Mouse (Mus musculus) frontal cortex, postnatal 25 days (tissue): ENCODE data around the gene Surf1.
"Not testable (repeated sequence)": the region's sequence is repeated elsewhere in the genome, so short reads cannot be mapped to it uniquely, and the experiment has no call there.

Experiments
- DNase-seq, 2 experiments: peaks; one replicate each; pipeline ENCODE4 v3.0.0; 2022; ENCODE audit warnings: low spot score in 2 of 2

Surf1 gene

DNA sequence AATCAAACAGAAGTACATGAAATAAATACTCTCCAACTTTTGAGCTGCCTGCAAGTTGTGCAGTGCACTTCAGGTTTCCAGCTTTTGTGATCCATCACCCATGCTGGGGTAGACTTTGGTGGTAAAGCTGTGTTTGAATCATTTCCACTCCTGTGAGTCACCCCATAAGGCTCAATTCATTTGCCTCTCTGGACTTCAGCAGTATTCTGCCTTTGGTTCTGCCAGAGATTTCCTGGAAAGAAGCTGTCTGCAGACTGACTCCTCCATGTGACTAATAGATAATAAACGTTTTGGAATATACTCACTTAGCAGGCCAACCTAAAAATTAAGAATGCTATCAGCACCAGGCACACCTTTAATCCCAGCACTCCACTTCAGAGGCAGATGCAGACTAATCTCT lies 15.6 kb downstream of the Surf1 start:
- DNase-seq = no peak

DNA sequence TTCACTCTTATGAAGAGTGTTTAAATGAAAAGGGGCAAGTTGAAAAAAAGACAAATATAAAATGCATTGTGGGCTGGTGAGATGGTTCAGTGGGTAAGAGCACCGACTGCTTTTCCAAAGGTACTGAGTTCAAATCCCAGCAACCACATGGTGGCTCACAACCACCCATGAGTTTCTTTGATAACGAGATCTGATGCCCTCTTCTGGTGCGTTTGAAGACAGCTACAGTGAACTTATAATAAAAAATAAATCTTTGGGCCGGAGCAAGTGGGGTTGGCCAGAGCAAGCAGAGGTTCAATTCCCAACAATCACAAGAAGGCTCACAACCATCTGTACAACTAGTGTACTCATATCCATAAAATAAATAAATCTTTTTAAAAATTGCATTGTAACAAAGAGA lies 20.4 kb downstream of the Surf1 start:
- no peak for DNase-seq

DNA sequence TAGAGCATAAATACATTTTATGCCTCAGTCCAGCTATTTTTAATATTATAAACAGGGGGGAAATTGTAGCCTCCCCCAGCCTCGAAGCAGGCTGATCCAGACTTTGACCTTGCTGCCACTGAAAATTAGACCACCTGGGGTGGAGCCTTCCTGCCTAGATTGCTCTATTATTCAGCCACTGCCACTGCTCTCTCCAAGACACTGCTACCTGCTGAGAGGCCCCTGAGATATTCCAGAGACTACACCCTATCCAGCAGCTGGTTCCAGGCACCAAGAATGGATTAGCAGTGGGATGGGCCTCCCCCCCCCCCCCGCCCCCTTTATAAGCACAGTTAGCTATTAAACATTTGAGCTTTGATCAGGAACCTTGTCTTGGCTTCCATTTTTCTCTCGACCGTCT lies 30.2 kb downstream of the Surf1 start:
- not testable (repeated sequence) for DNase-seq

DNA sequence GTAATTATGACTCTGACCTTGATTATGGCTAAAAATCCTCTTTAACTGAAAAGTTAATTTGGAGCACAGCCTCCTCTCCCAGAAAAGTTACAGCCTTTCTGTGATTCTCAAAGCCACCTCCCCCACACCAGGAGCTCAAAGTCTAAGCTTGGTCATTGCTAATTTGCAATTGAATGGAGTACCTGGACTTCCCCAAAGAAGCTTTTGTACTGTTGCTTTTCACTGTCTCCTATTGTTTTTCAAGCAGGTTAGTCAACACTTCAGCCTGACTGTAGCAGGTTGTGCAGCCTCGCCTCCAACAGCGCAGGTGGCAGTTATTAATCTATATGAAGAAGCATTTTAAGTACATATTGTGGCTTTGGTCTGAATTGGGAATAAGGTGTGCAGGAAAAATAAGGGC lies 30.8 kb downstream of the Surf1 start:
- not testable (repeated sequence) for DNase-seq

DNA sequence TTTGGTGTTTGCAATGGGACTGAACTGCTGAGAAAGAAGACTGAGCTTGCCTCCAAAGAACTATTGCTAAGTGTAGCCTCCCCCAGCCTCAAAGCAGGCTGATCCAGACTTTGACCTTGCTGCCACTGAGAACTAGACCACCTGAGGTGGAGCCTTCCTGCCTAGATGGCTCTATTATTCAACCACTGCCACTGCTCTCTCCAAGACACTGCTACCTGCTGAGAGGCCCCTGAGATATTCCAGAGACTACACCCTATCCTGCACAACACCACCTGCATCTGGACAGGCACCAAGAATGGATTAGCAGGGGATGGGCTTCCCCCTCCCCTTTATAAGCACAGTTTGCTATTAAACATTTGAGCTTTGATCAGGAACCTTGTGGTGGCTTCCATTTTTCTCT lies 37.8 kb downstream of the Surf1 start:
- DNase-seq = no peak

DNA sequence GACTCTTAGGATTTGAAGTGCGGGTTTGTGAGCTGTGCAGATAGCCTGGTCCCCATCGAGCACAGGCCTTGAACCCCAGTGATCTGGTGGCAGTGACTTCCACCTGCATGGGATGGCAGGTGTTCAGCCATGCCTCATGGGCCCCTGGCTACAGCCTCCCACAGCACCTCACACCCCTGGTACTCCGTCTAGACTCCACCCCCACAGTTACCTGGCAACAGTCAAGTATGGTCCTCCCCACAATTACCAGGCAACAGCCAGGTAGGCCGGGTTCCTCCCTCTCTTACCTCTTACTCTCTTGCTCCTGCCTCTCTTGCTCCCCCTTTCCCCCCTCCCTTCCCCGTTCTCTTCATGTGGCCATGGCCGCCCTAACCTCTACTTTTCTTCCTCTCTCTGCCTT lies 45.7 kb downstream of the Surf1 start:
- no peak for DNase-seq

DNA sequence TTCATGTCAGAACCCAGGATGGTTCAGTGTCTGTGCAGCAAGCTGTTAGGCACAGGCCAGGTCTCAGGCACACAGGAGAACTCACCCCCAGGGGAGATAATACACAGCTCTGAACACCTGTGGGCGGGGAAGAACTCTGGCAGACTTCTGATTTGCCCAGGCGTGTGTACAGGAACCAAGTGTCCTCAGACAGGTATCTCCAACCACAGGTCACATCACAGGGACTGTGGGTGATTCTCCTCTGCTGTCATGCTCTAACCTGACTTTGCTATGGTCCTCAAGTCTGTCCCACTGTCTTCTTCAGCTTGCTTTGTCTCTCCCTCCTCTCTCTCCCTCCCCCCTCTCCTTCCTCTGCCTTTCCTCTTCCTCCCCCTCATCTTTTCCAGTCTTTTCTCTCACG lies 51.5 kb downstream of the Surf1 start, which contains the start of gene Abo:
TSS of gene Abo (minus strand) at position 101 of the 400 bp plus-strand sequence.
- no peak for DNase-seq
